Mouse (Mus musculus) forebrain, embryonic 14.5 days (tissue): ENCODE results near the gene Smarce1. TPM values are rescaled to one million over a fixed set of nuclear protein-coding genes. Genes with fewer than 3 reads are reported as not detected.
A peak's percentile ranks its signal among the peaks of the same experiment; 100 is the strongest.

Source experiments
- ATAC-seq: fragments of 200-750 bp; cut with Nextera tagmentation; 2 replicates; pipeline ENCODE4 v1.8.0; 2017; ENCODE audit warnings: mild to moderate bottlenecking, moderate library complexity
- DNase-seq: peaks from one replicate; pipeline ENCODE4 v3.0.0-alpha.2; 2015; ENCODE audit warnings: low spot score
- H3K27ac ChIP-seq: fragments of 300-500 bp; sonication (generic); 2 replicates; pipeline ENCODE4 v1.5.1; 2014; ENCODE audit warnings: low read depth, mild to moderate bottlenecking, control low read depth, low read length, moderate library complexity
- H3K27me3 ChIP-seq: fragments of 300-500 bp; sonication (generic); replicated peaks from 2 replicates; pipeline ENCODE4 v1.6.1; 2014; ENCODE audit warnings: low read length, control low read depth, mixed read lengths; ENCODE audit not compliant: control insufficient read depth, insufficient read depth
- H3K36me3 ChIP-seq: fragments of 300-500 bp; sonication (generic); 2 replicates; pipeline ENCODE4 v1.6.1; 2014; ENCODE audit warnings: low read length, control low read depth; ENCODE audit not compliant: control insufficient read depth, insufficient read depth
- H3K4me1 ChIP-seq: fragments of 300-500 bp; sonication (generic); 2 replicates; pipeline ENCODE4 v1.6.1; 2014; ENCODE audit warnings: antibody characterized with exemption, low read length, control low read depth; ENCODE audit not compliant: control insufficient read depth, insufficient read depth
- H3K4me2 ChIP-seq: fragments of 300-500 bp; sonication (generic); 2 replicates; pipeline ENCODE4 v1.6.1; 2014; ENCODE audit warnings: mild to moderate bottlenecking, control low read depth, low read length
- H3K4me3 ChIP-seq: fragments of 300-500 bp; sonication (generic); 2 replicates; pipeline ENCODE4 v1.5.1; 2014; ENCODE audit warnings: low read depth, low read length, control low read depth
- H3K9ac ChIP-seq: fragments of 300-500 bp; sonication (generic); 2 replicates; pipeline ENCODE4 v1.6.1; 2014; ENCODE audit warnings: mild to moderate bottlenecking, low read length, control low read depth, moderate library complexity
- H3K9me3 ChIP-seq: fragments of 300-500 bp; sonication (generic); replicated peaks from 2 replicates; pipeline ENCODE4 v1.6.1; 2016; ENCODE audit warnings: low read length, control low read depth, mixed read lengths; ENCODE audit not compliant: control insufficient read depth
- WGBS: fragments of 180-500 bp; shearing (Covaris S2); extraction: QIAGEN DNeasy Blood & Tissue Kit; methylation state at CpG from one replicate; pipeline ENCODE4 v1.1.7; 2014; 5-methylcytosine and 5-hydroxymethylcytosine counted together
- polyA plus RNA-seq: library from polyadenylated mRNA; unstranded; fragments of >200 nt; fragmentation: Nextera tagmentation; extraction: Ambion mirVana; gene quantifications from 2 replicates; pipeline ENCODE4 v1.2.1, GENCODE M21; 2014

Smarce1 gene
- 214 and 218 TPM in 2 replicates for polyA plus RNA-seq

- peak within 1 kb of the TSS; percentile 100 for H3K27ac ChIP-seq
- H3K36me3 ChIP-seq, result peaks cover 22% of the 10 kb centered on the region
- peak within 1 kb of the TSS; percentile 98 for H3K9ac ChIP-seq
- under 1% methylated on average over 87 of the region's 87 CpGs for WGBS
- no peaks in the 10 kb centered on the region for H3K27me3 ChIP-seq
- ATAC-seq, result peak; percentile 91
- peaks cover 12% of the 10 kb centered on the region; the same call in 1 of the 2 replicates for H3K4me1 ChIP-seq
- peak; percentile 86 for DNase-seq
- peak within 1 kb of the TSS; percentile 84 for H3K4me3 ChIP-seq
- H3K9me3 ChIP-seq, result no peaks in the 10 kb centered on the region
- peak within 1 kb of the TSS; percentile 80 for H3K4me2 ChIP-seq
These were observed at the start of gene Smarce1 for GRCm38 (mm10) chr11:99230261-99231048. Gene Smarce1 (minus strand): TSS chr11:99231017.

GRCm38 (mm10) chr11:99279986-99280385, 49.2 kb upstream of the Smarce1 start:
- H3K9ac ChIP-seq, result no peak overlapping the region
- WGBS, result 65% methylated on average over 5 of the region's 5 CpGs

GRCm38 (mm10) chr11:99276786-99277185, 46.0 kb upstream of the Smarce1 start:
- no peak for DNase-seq
- Histone ChIP-seq H3K27ac (no peak overlapping the region), H3K4me1 (no peaks in the 10 kb centered on the region), H3K4me3 (no peak overlapping the region), H3K9me3 (no peaks in the 10 kb centered on the region), H3K36me3 (no peaks in the 10 kb centered on the region), H3K4me2 (no peak overlapping the region), H3K27me3 (no peaks in the 10 kb centered on the region), H3K9ac (no peak overlapping the region)
- WGBS, result 67% methylated on average over 7 of the region's 7 CpGs
- ATAC-seq, result no peak

More at GRCm38 (mm10) chr11:99279986-99280385, 49.2 kb upstream of the Smarce1 start:
- H3K27ac ChIP-seq, result no peak overlapping the region
- DNase-seq, result no peak
- H3K9me3 ChIP-seq, result no peaks in the 10 kb centered on the region
- H3K27me3 ChIP-seq, result no peaks in the 10 kb centered on the region
- ATAC-seq, result no peak
- no peak overlapping the region for H3K4me2 ChIP-seq
- no peaks in the 10 kb centered on the region for H3K36me3 ChIP-seq
- no peak overlapping the region for H3K4me3 ChIP-seq
- no peaks in the 10 kb centered on the region for H3K4me1 ChIP-seq

- Histone ChIP-seq H3K9ac (no peak overlapping the region), H3K9me3 (no peaks in the 10 kb centered on the region), H3K36me3 (no peaks in the 10 kb centered on the region), H3K4me3 (no peak overlapping the region), H3K4me2 (no peak overlapping the region), H3K4me1 (no peaks in the 10 kb centered on the region), H3K27me3 (no peaks in the 10 kb centered on the region), H3K27ac (no peak overlapping the region)
- 90% methylated on average over 6 of the region's 6 CpGs for WGBS
- DNase-seq (no peak), ATAC-seq (no peak)
These were observed 44.8 kb upstream of the Smarce1 start for GRCm38 (mm10) chr11:99275624-99276023.

GRCm38 (mm10) chr11:99272721-99273120, 41.9 kb upstream of the Smarce1 start:
- H3K9ac ChIP-seq, result no peak overlapping the region
- no peaks in the 10 kb centered on the region for H3K36me3 ChIP-seq
- no peak overlapping the region for H3K27ac ChIP-seq
- no peak overlapping the region for H3K4me2 ChIP-seq
- no peaks in the 10 kb centered on the region for H3K9me3 ChIP-seq
- WGBS, result 93% methylated on average over 4 of the region's 4 CpGs
- DNase-seq, result no peak
- no peak for ATAC-seq
- no peaks in the 10 kb centered on the region for H3K27me3 ChIP-seq
- H3K4me1 ChIP-seq, result no peaks in the 10 kb centered on the region
- H3K4me3 ChIP-seq, result no peak overlapping the region

GRCm38 (mm10) chr11:99269192-99269591, 38.4 kb upstream of the Smarce1 start:
- DNase-seq, result no peak
- 79% methylated on average over 7 of the region's 7 CpGs for whole genome bisulfite sequencing
- H3K27me3 ChIP-seq, result no peaks in the 10 kb centered on the region

GRCm38 (mm10) chr11:99265796-99266195, 35.0 kb upstream of the Smarce1 start:
- Histone ChIP-seq H3K9me3 (no peaks in the 10 kb centered on the region), H3K27ac (no peak overlapping the region), H3K4me3 (no peak overlapping the region), H3K36me3 (no peaks in the 10 kb centered on the region), H3K9ac (no peak overlapping the region), H3K27me3 (no peaks in the 10 kb centered on the region), H3K4me1 (no peaks in the 10 kb centered on the region), H3K4me2 (no peak overlapping the region)
- no peak for ATAC-seq
- DNase-seq, result no peak
- WGBS, result 22% methylated on average over 9 of the region's 9 CpGs

More at GRCm38 (mm10) chr11:99269192-99269591, 38.4 kb upstream of the Smarce1 start:
- no peak for ATAC-seq
- no peak overlapping the region for H3K4me3 ChIP-seq
- no peak overlapping the region for H3K27ac ChIP-seq
- no peaks in the 10 kb centered on the region for H3K36me3 ChIP-seq
- H3K9ac ChIP-seq, result no peak overlapping the region
- H3K4me2 ChIP-seq, result no peak overlapping the region
- H3K4me1 ChIP-seq, result no peaks in the 10 kb centered on the region
- H3K9me3 ChIP-seq, result no peaks in the 10 kb centered on the region

- DNase-seq (no peak), ATAC-seq (no peak)
- Histone ChIP-seq H3K4me1 (no peaks in the 10 kb centered on the region), H3K27me3 (no peaks in the 10 kb centered on the region), H3K36me3 (no peaks in the 10 kb centered on the region), H3K9ac (no peak overlapping the region), H3K4me2 (no peak overlapping the region), H3K4me3 (no peak overlapping the region), H3K9me3 (no peaks in the 10 kb centered on the region), H3K27ac (no peak overlapping the region)
- WGBS, result 66% methylated on average over 9 of the region's 9 CpGs
These were observed 34.4 kb upstream of the Smarce1 start for GRCm38 (mm10) chr11:99265220-99265619.

- no peaks in the 10 kb centered on the region for H3K27me3 ChIP-seq
- H3K9ac ChIP-seq, result no peak overlapping the region
- no peaks in the 10 kb centered on the region for H3K36me3 ChIP-seq
- no peak for ATAC-seq
- no peaks in the 10 kb centered on the region for H3K9me3 ChIP-seq
- 76% methylated on average over 4 of the region's 4 CpGs for WGBS
- no peak for DNase-seq
- no peak overlapping the region for H3K4me2 ChIP-seq
- no peak overlapping the region for H3K27ac ChIP-seq
- H3K4me3 ChIP-seq, result no peak overlapping the region
- H3K4me1 ChIP-seq, result no peaks in the 10 kb centered on the region
These were observed 25.4 kb upstream of the Smarce1 start for GRCm38 (mm10) chr11:99256213-99256612.
